Mouse (Mus musculus): Measurements from ENCODE around the gene Fyb2.

Gene Fyb2

DNA sequence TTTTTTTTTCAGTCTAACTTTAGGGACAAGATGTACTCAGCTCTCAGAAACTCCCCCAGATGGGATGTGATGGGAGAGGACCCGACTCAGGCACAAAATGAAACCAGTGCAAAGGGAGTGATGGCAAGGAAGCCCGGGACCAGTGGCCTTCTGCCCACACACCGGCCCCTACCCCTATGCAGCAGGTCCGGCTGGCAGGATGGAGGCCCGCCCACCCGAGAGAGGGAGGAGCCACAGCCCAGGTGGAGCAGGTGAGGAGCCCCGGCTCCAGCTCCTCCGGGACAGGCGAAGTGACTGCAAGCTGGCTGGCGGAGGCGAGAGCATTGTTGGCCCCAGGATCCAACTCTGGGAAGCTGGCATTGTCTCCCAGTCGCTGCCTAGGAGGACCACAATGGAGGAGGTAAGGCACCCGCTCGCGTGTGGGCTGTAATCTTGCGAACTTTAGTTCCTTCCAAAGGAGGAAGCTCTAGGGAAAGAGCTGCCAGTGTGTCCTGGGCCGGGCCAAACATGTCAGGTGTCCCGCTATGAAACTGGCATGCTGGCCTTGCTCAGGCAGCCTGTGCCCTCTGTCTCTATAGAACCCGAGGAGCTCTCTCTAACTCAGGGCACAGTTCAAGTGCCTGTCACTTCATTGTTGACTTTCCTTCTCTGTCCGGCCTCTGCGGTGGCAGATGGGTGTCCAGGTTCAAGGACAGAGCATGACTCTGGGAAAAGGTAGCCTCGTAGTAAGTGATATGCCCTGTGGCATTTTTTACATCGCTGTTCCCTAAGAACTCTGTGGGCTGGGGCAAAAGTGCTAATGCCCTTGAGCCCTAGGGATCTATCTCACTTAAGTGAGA is at the start of gene Fyb2:
Gene Fyb2 (plus strand): TSS at position 166 of the 839 bp plus-strand sequence.
- DNase-seq: no peak

DNA sequence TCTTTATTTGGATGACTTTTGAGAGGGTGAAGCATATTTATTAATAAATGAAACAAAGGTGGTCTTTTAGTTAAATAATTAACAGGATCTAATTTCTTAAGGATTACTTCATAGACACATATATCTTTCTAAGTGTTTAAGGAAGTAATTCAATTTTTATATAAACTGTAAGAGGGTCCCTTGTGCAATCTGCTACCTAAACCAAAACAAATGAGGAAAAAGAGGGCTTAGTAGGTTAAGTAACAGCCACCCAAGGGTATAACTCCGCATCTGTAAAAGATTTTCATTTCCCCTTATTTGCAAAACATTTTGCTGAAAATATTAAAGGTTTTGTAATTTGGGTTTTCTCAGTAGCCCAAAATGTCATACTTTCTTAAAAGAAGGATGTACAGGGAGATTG is 48.9 kb upstream of the Fyb2 start:
- DNase-seq: no peak

DNA sequence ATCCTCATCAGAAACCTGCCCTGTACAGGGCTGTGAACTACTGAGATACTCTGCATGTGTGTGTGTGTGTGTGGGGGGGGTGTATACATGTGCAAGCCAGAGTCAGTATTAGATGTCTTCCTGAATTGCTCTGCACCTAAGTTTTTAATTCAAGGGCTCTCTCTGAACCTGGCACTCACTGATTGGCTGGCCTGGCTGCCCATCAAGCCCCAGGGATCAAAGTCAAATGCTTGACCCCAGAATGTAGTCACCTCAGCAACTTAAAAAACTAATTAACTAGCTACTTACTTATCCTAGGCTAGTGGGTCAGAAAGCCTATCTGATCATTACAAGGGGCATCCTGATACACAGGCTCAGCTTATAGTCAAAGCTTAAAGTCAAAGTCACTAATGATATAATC is 43.7 kb upstream of the Fyb2 start:
- no peak for DNase-seq

DNA sequence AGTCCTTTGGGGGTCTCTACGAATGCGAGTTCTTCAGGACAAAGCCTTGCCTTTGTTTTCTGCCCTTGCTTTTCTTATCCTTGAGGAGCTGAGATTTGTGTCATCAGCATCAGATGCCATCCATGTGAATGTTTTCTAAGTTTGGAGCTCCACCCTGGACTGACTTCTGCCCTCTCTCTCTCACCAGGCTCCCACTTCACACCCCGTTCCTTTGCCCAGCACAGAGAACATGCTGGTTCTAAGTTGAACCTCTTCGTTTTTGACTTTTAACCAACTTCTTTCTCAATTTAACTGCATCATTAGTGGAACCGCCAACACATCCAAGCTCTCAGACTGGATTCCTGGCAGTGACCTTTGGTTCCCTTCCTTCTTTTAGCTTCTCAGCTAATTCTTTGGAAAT is 43.1 kb upstream of the Fyb2 start:
- no peak for DNase-seq

DNA sequence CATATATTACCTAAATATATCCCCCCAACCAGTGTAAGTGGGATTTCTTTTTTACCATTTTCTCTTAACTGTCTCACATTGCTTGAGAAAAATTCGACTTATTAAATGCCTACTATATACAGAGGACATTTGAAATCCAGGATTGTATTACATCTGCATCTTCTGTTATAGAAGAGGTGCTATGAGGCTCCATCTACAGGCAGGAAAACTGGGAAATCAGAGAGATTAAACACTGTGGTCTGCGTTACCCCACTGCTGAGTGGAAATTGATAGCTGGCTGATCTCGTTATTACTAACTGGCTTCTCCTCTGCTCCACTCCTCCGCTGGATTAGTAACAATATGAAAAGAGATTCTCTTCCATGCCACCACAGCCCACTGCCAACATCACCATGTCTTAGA is 37.4 kb upstream of the Fyb2 start:
- DNase-seq: no peak

DNA sequence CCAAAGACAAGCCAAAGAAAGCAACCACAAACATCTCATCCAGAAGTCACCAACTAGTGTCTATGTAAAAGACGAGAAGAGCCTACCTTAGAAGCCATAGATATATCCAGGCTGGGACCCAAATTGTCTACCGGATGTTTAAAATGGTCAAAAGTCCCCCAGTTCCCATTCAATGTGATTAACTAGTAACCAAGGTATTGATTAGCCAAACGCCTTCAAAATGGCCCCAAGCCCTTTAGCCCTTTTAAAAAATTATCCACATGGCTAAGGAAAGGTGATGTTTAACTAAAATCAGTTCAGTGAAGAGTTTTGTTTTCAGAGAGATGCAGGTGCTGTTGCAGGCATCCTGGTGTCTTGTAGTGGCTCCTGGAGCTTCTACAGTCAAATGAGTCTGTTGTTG is 36.9 kb upstream of the Fyb2 start, which contains the start of gene C8a:
Gene C8a (minus strand): TSS at position 76 of the 400 bp plus-strand sequence.
- DNase-seq: no peak

DNA sequence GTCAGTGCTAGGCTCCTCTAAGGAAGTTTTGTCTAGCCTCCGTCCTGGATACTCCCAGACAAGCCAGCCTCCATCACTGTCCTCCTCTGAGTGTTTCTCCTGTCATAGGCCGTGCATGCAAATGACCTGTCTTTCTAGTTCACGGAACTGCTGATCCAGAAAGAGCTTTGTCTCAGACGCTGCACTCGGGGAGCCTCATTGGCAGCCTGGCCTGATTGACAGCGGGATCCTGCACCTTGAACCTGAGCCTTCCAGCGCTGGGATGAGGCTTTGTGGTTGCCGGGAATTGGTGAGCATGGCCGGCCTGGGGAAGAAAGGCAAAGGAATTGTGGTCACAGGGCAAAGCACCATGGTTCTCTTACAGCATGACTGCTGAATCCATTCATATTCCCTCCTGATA is 25.8 kb upstream of the Fyb2 start:
- DNase-seq: no peak

DNA sequence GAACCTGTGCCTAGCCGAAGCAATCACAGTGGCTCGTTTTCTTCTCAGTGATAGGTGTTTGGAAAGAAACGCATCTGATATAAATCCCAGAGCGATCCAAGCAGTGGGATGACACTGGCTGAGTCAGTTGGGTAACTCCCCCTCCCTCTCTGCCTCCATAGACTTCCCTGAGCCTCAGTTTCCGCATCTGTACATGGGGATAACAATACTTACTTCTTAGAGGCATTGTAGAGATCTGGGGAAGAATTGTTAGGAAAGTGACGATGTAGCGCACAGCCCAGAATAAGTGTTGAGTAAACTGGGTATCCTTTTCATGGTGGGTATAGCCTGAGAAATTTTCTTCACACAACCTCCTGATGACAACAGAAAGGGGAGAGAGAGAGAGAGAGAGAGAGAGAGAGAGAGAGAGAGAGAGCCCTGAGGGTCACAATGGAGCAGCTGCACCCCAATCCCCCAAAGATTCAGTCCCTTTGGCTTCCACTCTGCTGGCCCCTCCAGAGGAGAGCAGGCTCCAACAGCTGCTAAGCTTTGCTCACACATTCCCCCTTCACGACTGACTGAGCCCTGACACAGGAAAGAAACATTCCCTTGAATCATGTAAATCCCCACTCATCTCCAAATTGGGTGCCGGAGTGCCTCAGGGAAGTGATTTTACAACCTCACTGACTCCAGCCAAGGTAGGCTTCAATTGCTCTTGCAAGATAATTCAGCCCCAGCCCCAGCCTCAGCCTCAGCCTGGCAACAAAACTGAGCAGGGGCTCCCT is 24.6 kb upstream of the Fyb2 start:
- DNase-seq: no peak

DNA sequence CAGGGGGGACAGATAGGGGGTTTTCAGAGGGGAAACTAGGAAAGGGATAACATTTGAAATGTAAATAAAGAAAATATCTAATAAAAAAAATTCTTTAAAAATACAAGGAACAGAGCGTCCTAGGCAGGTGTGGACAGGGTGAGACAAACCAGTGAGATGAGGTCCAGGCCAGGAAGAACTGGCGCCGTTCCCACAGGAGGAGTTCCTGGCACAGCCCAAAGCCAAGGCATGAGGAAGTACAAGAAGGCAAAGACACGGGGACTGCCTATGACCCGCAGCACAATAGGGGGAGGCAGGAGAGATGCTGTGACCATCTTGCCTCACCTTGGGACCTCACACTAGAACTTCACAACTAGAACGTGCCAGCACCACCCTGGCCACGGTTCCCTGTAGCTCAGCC is 21.5 kb upstream of the Fyb2 start:
- no peak for DNase-seq

DNA sequence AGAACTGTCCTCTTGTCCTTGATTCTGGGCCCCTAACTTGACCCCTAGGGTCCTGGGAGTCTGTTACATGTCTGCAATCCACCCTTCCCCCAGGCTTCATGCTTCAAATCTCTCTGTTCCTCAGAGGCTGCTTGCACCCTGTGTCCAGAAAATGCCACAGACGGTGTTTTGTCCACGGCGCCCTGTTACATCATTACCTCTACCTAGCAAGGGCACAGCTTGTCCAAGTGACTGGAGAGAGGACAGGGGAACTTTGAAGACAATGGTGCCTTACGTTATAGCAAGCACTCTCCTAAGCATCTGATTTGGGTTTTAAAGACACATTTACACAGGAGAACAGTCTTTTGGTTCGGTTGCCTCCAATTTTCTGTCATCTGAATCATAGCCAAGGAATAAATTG is 19.7 kb upstream of the Fyb2 start:
- DNase-seq: no peak

DNA sequence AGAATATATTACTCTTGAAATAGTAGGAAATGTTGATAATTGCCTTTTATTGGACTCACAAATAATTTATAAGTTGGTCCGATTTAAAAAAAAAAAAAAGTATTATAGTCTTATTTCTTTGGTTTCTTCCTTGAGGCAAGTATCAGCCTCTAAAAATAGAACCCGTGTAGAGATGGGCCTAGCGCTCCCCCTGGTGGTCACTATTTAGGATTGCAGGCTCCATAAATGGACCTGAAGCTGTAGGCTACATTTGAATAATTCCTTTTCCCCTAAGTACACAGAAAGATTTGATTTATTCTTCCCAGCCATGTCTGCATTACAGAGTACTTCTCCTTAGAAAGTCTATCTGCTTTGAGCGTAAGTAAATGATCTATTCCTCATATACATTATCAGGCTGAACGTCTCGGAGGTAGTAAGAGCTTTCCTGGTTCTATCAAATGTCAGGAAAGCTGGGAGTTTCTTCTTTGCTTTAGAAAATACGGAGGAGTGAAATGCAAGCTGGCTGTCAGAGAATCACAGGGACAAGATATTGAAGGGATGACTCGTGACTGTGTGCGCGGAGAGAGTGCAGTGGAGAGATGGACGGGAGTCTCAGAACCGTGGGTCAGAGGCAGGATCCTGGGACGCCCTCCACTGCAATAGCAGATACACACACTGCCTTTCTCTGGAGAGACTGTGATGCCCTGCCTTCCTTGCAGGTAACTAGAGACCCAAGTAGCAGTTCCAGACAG is 19.1 kb upstream of the Fyb2 start:
- DNase-seq: peak; percentile 50

DNA sequence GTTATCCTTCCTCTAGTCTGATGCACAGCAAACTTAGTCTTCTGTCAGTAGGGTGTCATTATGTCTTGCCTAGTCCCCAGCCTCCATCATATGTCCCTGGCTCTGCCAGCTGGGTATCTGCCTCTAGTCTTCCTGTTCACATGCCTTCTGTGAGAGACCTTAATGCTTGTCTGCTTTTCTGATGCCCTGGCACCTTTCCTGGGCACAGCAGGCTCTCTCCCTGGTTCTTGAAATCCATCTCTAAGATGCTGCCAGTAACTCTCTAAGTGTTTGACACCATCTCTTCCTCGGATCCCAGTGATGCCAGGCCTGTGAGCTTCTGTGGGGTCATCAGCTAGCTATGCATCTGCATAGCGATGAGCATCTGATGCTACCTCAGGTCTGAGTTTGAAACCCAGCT is 10.4 kb upstream of the Fyb2 start:
- no peak for DNase-seq

DNA sequence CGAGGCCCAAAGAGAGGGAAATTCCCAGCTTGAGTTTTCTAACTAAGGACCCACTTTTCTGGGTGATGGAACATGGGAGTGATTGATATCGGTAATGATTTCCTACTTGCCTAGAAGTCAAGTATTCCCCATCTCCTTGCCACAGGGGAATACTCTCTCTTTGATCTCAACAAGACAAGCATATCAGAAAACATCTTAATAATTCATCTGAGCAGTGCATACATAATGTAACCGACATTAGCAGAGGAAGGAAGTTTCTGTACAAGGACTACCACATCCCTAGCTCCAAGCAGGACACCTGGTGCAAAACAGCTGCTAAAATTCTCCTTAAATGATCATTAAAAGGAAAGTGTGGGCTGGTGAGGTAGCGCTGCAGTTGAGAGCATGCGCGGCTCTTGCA is 8.2 kb upstream of the Fyb2 start:
- DNase-seq: no peak

DNA sequence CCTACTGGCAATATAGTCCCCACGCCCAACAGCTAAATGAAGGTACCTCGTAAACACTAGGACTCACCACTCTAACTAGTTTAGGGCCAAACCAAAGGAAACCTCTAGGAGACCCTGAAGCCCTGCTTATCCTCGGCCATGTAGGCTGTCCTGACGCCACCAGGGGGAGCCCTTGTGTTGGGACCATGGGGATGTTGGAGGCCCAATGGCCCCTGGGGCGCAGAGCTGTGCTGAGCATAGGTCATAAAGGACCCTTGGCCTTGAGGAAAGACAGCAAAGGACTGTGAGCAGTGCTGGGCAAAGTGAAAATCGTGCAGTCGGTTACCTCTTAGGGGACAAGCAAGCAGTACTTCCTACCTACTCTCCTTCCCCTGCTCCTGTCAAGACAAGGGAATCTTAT is 1.6 kb upstream of the Fyb2 start:
- DNase-seq: peak; percentile 53

DNA sequence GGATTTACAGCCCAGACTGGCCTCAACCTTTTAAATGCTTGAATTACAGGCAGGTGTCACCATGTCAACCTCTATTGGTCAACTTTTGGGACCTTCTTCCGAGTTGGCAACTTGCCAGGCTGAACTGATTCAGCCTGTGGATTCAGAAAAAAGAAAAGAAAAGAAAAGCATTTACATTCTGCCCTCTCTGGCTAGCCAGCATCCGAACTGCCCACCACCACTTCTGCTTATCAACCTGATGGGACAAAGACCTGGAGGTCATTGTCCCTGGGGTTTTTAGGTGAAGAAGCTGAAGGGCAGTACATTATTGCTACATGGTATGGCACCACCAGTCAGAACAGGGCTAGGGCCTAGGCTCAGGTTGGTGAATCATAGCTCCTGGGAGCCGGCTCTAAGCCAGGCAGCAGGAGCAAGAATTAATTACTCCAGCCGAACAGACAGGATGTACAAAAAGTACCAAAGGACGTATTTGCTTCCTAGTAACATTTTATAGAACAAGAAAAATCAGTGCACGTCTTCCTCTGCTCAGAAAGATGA is 1.5 kb downstream of the Fyb2 start:
- no peak for DNase-seq

DNA sequence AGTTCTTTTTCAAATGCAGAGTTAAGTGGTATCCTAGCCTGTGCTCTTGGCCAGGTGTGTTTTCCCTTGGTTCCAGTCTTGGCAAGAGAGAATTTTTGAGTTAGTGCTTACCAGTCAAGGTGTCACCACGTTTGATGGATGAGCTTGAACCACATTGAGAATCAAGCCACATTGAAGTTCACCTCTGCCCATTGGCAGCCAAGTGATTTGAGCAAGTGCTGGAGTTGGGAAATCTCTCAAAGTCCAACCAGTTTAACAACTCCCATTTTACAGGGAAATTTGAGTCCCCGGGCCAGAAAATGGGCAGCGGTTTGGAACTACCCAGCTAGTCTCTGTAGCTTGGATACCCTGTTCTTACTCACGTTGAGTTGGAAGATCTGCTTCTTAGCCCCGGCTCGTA is 4.8 kb downstream of the Fyb2 start:
- DNase-seq: no peak

DNA sequence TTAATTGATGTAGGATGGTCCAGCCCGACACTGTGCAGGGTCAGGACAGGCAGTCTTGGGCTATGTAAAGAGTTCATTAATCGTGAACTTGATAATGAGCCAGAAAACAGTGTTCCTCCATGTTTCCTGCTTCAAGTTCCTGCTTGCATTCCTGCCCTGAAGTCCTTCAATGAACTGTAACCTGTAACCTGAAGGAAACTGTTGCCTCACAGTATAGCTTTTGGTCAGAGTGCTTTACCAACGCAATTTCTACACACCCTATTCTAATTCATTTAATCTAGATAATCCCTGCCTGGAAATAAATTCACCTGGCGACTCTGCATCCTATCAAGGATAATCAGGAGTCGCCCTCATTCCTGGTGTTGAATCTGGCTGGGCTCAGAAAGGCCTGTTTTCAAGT is 12.1 kb downstream of the Fyb2 start:
- DNase-seq: no peak

DNA sequence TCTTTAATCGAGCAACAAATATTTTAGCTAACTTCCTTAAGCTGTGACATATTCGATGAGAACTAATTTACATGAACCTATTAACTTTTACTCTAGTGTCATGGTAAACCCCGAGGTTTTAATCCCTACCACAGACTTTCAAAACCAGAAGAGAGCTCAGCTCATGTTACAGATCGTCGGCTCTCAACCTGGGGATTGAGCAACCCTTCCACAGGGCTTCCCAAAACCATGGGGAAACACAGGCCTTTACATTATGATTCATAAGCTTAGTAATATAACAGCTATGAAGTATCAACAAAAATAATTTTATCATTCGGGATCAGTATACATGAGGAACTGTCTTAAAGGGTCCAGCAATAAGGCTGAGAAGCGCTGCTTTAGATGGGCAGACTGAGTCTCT is 15.9 kb downstream of the Fyb2 start:
- DNase-seq: no peak

DNA sequence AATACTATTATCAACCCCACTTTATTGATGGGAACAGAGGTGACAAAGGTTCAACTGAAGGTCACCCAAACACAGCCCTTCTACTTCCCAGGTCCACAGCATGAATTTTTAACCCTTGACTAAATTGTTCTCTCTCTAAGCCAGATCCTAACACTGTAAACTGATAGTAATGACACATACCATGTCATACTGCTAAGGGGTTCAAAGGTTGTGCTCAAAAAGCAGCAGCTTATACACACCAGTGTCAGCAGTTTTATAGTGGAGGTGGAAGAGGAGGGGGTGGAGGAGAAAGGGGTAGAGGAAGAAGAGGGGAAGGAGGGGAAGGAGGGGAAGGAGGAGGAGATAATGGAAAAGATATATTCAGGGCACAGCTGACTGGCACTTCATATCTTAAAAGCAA is 20.4 kb downstream of the Fyb2 start:
- DNase-seq: no peak

DNA sequence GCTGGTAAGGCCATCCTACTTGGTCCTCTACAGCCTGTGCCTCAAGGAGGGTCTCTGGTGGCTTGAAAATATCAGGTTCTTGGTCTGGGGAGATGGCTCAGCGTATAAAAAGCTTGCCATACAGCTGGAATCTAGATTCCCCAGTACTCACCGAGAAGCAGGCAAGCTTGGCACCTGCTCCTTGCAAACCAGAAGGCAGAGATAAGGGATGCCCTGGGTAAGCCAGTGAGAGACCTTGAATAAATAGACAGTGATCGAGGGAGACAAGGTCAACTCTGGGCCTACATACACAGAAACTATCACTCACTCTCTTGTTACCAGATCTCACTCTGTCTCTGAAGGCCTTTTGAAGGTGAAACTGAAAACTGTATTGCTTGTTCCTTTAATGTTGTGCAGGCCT is 21.7 kb downstream of the Fyb2 start:
- no peak for DNase-seq

DNA sequence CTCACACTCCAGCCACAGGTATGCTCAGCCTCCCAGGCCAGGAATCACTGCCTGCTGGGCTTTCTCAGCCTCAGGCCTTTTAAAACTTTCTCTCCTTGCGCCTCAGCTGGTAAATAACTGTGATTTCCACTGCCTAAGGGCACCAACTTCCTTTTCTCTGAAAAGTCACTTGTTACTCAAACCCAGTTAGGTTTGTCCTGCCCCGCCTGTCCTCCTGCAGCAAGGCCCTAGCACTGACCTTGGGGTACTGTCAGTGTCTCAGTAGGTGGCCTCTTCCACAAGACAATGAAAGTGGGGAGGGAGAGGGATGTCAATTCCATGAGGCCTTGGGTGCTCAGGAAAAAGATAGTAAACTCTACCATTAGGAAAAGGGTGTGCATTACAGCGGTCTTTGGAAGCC is 22.2 kb downstream of the Fyb2 start:
- DNase-seq: no peak

DNA sequence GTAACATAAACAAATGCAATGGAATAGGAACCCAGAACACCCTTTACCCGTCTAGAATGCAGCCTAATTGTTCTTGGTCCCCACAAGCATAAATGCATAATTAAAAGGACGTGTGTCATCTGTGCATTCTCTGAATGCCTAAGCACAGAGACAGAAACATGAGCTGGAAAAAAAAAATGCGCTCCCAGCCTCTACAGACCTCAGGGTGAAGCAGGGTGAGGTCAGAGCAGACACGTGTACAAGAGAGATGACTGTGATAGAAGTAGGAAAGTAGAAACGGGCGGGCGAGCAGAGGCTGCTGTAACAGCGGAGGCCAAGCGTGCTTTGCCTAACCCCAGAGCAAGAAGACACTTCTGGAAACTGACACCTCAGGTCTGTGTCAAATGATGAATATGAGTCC is 22.8 kb downstream of the Fyb2 start:
- no peak for DNase-seq

DNA sequence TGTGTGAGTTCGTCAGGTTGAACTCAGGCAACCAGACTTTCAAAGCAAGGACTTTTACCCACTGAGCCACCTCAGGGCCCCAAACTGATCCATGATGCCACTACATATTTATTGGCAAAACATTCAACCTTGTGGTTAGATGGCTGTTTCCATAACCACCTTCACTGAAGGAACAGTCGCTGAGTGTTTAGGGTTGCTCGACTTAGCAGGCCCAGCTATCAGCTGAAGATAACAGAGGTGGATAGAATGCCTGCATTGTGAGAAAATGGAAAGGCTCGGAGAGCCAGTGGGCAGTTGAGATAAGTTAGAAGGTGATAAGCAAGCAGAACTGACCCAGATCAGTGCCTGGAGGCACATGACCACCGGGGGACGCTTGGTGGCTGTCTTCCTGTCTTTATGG is 26.3 kb downstream of the Fyb2 start:
- DNase-seq: no peak

DNA sequence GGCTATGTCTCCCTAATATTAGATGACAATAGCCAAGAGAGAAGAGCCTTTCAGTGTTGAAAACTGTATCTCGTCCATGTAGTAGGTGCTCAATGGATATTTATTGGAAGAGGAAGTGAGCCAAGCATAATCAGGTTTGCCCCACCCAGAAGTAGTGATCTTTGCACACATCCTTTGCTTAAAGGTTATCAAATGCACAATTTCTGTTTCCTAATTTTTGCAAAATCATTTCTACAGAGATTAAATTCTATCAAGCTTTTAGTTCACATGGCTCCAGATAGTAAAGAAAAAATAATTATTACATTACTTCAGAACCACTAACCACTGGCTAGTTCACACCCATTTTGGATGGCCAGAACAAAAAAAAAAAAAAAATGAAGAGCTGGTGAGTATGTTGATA is 28.6 kb downstream of the Fyb2 start:
- no peak for DNase-seq

All from cerebellum, adult 8-10 months (tissue).